Mouse (Mus musculus): ENCODE results near the gene Cpsf6.

DNA sequence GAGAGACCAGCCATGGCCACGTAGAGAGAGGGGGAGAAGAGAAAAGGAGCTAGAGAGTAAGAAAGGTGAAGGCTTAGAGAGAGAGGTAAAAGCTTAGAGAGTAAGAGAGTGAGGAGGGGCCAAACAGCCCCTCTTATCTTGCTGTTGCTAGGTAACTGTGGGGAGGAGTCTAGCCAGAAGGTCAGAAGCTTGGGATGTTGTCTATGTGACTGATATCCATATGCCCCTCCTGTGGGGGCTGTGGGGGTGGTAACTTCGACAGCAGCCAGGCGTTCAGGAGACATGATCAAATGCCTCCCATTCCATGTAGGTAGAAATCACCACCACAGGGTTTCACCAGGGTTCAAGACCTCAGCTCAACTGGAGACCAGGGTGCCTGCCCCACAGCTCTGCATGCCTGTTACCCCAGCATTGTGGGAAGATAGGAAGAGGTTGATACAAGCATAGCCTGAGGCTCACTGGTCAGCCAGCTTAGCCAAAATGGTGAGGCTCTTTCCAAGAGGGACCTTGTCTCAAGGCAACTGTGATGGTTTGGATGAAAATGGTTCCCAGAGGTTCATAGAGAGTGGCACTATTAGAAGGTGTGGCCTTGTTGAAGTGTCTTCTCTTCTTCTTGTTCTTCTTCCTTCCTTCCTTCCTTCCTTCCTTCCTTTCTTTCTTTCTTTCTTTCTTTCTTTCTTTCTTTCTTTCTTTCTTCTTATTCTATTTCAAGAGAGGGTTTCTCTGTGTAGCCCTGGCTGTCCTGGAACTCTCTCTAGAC lies 44.5 kb upstream of the Cpsf6 start:
- TF ChIP-seq CTCF (IDR thresholded peaks at IDR 0.05; ENCODE audit: low read depth, low read length) (no peak), POLR2AphosphoS5 (IDR thresholded peaks at IDR 0.05; ENCODE audit: insufficient replicate concordance, low read depth, low read length) (no peak), TAL1 (conservative IDR thresholded peaks at IDR 0.05; ENCODE audit: low read depth, low read length) (no peak)
